Mouse (Mus musculus) liver (tissue): ENCODE measurements around the gene Vrtn.

Experiments used
- DNase-seq: peaks from one replicate; pipeline ENCODE4 v3.0.0-alpha.2; 2020; ENCODE audit warnings: mixed read lengths

Vrtn gene

DNA sequence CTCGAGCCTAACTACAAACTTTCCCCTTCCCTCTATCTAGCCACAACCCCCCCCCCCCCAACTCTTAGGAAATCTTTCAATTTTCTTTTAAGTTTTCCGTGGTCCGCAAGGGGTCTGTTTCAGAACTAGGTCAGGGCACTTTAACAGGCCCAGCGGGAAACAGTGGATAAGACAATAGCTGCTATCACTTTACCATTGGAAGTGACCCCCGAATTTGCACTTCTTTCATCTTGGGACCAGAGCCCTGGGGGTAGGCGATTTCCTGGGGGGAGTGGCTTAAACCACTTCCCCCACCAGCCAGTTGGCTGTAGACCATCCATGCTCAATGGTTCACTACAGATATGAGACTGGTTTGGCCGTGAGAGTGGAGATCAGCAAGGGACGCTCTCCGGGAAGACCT, at the start of gene Vrtn:
TSS of gene Vrtn (plus strand) at position 366 of the 400 bp plus-strand sequence.
- DNase-seq, result no peak

- DNase-seq, result no peak
These were observed 42.5 kb upstream of the Vrtn start for GRCm38 (mm10) chr12:84598324-84598723.

GRCm38 (mm10) chr12:84604001-84604400, 36.8 kb upstream of the Vrtn start:
- DNase-seq, result no peak

- no peak for DNase-seq
These were observed 35.0 kb upstream of the Vrtn start for GRCm38 (mm10) chr12:84605860-84606259.

- no peak for DNase-seq
These were observed 29.1 kb upstream of the Vrtn start for GRCm38 (mm10) chr12:84611718-84612117.

DNA sequence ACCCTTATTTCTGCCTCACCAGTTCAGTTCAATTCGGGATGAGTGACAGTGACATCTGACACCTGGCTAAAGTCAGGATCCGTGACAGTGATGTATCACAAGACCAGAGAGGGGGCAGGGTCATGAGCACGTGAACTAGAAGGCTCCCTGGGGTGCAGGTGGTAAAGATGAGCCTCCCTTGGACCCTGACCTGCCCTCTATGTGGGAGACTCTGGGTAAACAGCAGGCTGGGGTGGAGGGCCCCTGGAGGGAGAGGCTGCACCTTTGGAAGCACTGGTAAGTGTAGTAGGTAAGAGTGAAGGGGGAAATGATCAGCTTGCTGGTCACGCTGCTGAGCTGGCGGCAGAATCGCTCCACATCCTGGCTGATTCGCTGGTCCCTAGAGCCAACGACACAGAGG, 28.3 kb upstream of the Vrtn start:
- DNase-seq, result no peak

- DNase-seq, result no peak
These were observed 26.8 kb upstream of the Vrtn start for GRCm38 (mm10) chr12:84614001-84614400.

- no peak for DNase-seq
These were observed 26.3 kb upstream of the Vrtn start for GRCm38 (mm10) chr12:84614524-84614923.

DNA sequence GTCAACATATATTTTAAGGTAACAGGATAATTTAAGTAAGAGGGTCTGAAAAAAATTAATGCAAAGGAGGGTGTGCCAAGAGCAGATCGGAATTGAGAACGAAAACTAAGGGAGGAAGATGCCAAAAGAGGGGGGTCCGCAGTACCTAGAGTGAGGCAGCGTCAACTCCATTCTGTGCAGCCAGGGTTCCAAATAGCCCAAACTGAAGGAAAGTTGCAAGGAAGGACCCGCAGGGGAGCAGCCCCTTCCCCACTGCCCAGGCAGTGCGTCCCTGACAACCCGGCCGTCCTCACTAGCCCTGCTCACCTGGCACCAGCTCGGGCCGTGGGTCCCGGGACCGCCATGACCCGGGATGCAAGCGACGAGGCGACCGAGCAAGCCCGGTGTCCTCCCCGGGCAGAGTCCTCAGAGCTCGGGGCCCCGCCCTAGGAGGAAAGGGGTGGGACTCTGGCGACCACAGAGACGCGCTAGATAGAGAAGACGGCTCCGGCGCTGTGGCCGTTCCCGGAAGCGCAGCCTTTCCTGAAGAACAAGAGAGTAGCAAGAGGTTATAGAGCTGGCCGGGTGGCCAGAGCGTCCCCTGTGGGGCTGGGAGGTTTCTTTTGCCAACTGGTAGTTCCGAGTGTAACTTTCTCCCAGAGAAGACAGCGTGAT, 23.7 kb upstream of the Vrtn start, which contains the start of gene Abcd4:
TSS of gene Abcd4 (minus strand) at position 437 of the 654 bp plus-strand sequence.
- DNase-seq, result peak; percentile 95

DNA sequence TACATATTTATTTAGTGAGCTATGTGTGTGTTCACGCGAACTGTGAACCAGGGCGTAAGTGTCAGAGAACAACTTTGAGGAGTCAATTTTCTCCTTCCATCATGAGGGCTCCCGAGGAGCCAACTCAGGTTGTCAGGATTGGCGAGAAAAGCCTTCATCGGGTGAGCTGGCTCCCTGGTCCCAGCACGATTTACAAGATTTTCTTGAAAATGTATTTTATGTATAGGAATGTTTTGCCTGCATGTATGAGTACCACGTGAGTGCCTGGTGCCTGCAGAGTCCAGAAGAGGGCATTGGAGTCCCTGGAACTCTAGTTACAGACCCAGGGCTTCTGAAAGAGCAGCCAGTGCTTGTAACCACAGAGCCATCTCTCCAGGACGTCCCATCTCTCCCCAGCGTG, 23.2 kb upstream of the Vrtn start:
- peak; percentile 44 for DNase-seq

DNA sequence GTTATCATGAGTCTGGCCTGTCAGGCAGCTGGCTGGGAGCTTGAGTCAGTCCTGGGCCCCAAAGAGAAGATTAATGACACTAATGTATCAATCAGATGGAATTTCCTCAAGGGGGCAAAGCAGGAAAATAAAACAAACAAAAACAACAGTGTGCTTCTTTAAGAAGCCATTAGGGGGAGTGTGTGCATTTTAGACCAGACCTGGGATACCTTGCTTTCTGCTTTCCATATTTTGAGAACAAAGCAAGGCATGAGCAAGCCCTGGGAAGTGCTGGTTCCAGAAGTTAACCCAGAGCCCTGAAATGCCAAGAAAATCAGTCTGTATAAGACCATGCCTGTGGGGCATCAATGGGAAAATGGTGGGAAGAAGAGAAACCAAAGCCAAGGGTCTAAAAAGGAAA, 19.8 kb upstream of the Vrtn start:
- no peak for DNase-seq

- no peak for DNase-seq
These were observed 16.2 kb upstream of the Vrtn start for GRCm38 (mm10) chr12:84624601-84625000.

- DNase-seq, result no peak
These were observed 15.7 kb upstream of the Vrtn start for GRCm38 (mm10) chr12:84625116-84625515.

GRCm38 (mm10) chr12:84631867-84632266, 9.0 kb upstream of the Vrtn start:
- no peak for DNase-seq

DNA sequence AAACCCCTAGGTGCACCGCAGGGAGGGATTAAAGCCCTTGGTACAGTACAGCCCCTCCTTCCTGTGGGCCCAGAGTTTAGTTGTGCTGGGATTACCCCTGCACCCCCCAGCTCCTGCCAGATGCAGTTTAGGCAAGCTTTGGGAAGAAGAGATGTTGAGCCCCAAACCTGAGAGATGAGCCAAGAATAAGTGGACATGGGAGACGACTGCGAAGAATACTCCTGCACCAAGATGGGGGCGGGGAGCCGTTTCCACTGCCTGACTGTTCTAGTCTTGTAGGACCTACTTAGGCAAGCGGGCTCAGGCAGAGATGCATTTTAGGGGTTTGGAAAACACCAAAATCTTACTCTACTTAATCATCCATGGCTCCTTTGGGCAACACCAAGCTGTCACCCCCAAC, 566 bp upstream of the Vrtn start:
- DNase-seq, result no peak

DNA sequence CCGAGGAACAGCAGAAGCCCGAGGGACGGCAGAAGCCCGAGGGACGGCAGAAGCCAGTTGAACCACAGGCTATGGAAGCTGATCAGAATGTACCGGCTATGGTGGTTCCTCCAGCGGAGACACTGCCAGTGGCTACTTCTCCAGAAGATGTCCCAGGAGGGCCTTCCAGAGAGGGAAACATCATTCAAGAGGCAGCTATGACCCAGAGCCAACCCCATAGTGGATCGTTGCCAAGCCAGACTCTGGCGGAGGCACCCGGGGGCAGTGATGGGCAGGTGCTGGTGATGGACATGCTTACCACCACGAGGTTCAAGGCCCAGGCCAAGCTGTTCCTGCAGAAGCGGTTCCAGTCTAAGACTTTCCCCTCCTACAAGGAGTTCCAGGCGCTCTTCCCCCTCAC, 9.4 kb downstream of the Vrtn start:
- no peak for DNase-seq

- DNase-seq, result peak; percentile 60
These were observed 13.1 kb downstream of the Vrtn start for GRCm38 (mm10) chr12:84653912-84654311.

DNA sequence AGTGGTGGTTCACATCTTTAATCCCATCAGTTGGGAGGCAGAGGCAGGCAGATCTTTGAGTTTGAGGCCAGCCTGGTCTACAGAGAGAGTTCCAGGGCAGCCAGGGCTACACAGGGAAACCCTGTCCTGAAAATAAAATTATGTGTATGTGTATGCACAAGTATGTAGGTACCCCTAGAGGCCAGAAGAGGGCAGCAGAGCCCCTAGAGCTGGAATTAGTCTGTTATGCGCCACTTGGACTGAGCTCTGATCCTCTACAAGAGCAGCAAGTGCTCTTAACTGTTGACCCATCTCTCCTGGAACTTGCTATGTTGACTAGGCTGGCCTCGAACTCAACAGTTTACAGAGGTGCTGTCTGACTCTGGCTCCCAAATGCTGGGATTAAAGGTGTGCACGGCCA, 29.7 kb downstream of the Vrtn start:
- DNase-seq, result peak; percentile 15

- DNase-seq, result no peak
These were observed 30.8 kb downstream of the Vrtn start for GRCm38 (mm10) chr12:84671646-84672045.

- DNase-seq, result no peak
These were observed 34.1 kb downstream of the Vrtn start for GRCm38 (mm10) chr12:84674666-84675526.

GRCm38 (mm10) chr12:84676011-84676410, 35.2 kb downstream of the Vrtn start:
- no peak for DNase-seq

GRCm38 (mm10) chr12:84684569-84684968, 43.8 kb downstream of the Vrtn start:
- DNase-seq, result no peak

DNA sequence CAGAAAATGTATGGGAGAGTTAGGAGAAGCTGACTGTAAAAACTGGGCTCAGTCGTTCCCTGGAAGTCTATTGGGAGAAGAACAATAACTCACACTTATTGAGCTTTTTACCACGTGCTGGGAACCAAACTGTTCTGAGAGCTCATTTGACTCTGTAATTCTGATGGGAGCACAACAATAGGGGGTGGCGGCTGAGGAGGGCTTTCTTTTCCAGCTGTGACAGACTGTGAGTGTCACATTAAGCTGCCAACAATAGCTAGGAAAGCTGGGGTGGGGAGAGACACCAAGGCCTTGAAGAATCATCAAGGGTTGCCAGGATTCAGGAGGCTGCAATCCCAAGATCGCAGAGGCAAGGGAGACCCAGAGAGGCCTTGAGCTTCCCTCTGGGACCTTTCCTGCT, 45.4 kb downstream of the Vrtn start:
- no peak for DNase-seq

DNA sequence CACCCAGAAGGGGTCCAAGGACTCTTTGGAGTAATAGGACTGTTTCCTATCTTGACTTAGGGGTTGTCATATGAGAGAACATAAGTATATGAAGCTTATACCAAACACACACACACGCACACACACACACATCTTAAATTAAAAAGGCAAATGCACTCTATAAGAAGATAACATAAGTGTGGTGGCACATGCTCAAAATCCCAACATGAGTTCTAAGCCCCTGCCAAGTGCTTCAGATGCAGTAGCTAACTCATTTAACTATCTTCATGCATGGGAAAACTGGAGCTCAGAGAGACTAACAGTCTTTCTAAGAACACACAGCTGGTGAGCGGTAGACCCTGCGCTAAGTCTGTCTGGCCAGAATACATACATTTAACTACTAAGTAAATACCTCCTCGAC, 46.7 kb downstream of the Vrtn start:
- no peak for DNase-seq
